Mouse (Mus musculus): ENCODE results near the gene Srsf2.

DNA sequence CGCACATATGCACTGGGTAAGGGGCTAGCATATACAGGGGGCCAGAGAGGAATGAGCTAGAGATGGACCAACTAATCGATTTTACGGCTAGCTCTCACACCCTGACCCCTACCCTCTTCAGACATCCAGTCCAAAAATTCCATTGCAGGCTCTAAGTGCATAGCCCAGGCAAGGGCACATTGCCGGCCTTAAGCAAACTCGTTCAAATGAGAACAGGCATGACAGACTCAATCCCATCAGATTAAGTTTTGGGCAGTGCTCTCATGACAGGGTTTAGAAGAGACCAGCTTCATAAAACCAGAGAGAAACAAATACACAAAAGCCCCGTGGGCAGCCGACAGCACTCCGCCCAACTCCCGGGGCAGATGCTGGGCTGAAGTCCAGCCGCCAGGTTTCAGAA, 30.7 kb downstream of the Srsf2 start:
- TF ChIP-seq CTCF (IDR thresholded peaks at IDR 0.05; ENCODE audit: low read depth, low read length) (no peak), POLR2AphosphoS5 (IDR thresholded peaks at IDR 0.05; ENCODE audit: insufficient replicate concordance, low read depth, low read length) (no peak), GATA1 (IDR thresholded peaks at IDR 0.05; ENCODE audit: borderline replicate concordance, low read length) (no peak)

All from G1E (cell line).